Mouse (Mus musculus) ovary, postnatal 14 days (tissue): ENCODE data around the gene Slc26a3.
A peak's percentile ranks its signal among the peaks of the same experiment; 100 is the strongest.

Experiments used
- DNase-seq: peaks from one replicate; pipeline ENCODE4 v3.0.0; 2022; ENCODE audit warnings: low spot score

Gene Slc26a3

DNA sequence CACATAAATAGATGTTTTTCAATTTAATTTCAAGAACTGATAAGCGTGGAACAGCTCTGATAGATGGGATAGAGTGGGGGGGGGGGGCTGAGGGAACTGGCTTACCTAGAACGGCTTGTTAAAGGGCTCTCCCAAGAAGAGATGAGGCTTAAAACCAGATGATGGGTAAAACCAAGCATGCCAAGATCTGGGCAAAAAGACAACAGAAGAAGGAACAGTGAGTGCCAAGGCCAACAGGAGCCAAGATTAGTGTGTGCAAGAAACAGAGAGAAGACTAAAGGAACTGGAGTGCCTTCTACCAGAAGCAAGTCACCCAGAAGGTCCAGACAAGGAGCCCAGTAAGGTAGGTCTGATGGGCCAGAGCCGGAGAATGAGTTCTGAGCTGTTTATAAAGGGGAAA is at the start of gene Slc26a3:
TSS of gene Slc26a3 (plus strand) at position 301 of the 400 bp plus-strand sequence.
- DNase-seq: no peak

DNA sequence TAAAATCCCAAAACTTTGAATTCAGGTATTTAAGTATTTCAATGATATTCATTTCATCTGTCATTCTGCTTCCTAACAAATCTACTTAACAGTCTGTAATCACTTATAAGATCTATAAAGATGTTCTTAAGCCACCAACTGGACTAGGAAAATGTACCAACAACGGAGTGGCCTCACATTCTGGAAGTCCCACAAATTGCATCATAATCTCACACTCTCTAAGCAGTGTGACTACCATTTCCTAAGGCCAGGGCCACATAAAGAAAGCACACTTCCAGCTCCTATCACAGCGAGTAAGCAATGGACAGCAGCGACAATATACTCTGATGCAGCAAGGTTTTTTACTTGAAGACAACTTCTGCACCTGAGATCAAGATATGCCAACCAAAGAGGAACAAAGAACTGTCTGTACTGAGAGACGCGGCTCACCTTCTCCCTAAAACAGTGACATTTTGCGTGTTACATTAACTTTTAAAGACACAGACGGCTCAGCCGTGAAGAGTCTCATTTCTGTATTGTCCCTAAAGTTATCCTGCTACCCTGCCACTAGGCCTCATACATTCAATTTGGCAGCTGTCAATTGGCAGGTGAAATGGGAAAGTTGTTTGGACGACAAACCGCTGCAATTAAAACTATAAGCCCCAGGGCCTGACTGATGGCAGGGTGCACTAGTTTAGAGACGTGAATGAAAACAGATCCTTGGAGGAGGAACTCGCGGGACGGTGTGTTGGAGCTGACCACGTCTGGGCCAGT is 40.3 kb upstream of the Slc26a3 start:
- no peak for DNase-seq

DNA sequence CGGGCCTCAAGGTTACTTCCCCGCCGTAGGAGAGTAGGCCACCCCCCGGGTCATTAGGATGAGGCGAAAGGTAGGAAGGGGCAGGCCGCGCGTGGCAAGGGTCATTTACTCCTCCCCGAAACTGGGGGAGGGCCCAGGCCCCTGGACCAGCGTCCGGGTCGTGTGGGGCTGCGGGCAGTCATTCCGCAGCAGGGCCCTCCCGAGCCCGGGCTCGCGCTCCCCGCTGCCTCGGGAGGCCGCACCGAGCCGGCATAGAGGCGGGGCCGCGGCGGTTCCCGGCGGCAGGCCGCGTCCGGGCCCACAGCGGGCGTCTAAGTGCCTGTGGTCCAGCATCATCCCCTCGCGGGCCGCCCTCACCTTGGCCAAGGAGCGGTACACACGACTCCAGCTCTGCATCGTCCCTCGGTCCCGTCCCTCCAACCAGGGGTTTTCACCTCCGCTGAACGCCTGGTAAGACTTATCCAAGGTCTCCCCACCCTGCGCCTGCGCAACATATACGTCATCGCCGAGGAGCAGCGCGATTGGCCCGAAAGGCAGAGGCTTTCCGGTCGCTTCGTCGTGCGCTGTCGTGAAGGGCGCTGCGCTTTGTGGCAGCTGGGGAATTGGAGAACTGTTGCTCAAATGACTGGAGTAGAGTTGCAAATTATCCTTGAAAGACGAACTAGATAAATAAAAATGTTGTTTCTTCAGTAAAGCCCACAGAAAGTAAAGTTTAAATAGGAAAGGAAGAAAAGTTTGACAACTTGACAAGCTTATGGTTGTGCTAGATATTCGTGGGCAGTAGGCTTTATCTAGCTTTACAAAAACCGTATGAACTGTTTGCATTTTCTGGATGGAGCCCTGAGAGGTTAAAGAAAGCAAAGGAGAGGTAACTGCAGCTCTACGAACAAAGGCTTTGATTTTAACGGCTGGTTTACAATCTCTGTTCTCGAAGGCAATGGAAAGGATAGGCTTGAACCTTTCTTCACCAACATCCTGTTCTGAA is 39.4 kb upstream of the Slc26a3 start, which contains the start of gene Dld:
TSS of gene Dld (minus strand) at position 510 of the 985 bp plus-strand sequence.
- peak; percentile 91 for DNase-seq

DNA sequence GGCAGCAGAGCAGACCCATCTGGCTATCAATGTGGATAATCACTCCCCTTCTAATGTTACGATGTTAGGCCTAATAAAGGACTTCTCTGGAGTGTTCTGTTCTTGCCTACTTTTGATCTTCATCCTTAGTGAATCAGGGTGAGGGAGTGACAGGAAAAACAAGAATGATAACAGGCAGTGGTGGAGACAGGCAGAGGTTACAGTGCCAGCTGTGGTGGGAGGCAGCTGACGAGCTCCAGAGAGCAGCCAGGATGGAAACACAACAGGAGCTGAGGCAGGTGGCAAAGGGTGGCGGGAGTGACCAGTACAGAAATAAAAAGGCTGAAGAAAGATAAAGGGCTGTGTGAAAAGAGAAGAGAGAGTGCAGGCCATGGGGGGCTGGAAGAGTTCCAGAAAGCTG is 24.2 kb upstream of the Slc26a3 start:
- no peak for DNase-seq

DNA sequence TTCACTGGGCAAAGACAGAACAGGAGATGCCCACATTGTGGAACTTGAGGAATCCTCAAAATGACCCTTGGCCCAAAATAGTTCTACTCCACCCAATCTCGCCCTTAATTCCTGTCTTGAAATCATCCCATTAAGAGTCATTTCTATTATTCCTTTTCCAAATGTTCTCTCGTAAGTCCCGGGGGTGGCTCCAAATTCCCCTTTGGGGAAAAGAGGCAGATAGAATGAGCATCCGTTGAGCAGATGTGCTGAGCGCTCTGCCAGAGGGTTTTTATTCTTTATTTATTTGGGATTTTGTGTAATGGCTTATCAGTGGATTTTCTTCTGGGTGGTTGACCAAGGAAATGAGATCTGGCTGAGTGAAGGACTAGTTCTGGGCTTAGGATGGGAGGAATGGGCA is 22.9 kb upstream of the Slc26a3 start:
- DNase-seq: no peak

DNA sequence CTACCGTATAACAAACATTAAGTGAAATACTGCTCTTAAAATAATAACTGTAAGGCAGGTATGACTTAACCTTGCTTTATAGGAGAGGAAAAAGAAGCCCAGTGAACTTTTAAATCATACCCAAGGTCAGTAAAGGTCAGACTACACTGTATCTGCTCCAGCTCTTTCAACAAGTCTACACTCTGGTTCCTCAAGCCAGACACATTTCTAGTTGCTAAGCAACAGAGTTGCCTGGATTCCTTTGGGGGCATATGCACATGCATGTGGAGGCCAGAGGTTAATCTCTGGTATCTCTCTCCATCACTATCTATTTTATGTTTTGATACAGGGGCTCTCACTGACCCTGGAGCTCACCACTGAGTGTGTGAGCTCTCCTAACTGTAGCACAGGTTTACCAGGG is 21.6 kb upstream of the Slc26a3 start:
- DNase-seq: no peak

DNA sequence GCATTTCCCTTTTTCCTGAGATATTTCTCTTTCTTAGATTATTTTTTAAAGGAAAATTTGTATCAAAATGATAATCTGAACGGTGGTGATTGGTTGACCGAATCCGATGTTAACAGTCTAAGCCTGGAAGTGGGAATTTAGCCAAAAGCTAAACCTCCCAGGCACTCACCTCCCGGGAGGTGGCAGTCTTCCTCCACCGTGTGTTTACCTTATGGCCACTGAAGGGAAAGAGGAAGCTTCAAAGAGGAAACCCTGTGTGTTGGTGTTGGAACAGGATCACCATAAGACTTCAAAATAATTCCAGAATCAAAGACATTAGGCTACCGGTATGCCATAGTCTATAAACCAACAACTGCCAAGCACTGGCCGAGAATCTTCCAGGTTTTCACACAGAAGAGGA is 21.0 kb upstream of the Slc26a3 start:
- no peak for DNase-seq

DNA sequence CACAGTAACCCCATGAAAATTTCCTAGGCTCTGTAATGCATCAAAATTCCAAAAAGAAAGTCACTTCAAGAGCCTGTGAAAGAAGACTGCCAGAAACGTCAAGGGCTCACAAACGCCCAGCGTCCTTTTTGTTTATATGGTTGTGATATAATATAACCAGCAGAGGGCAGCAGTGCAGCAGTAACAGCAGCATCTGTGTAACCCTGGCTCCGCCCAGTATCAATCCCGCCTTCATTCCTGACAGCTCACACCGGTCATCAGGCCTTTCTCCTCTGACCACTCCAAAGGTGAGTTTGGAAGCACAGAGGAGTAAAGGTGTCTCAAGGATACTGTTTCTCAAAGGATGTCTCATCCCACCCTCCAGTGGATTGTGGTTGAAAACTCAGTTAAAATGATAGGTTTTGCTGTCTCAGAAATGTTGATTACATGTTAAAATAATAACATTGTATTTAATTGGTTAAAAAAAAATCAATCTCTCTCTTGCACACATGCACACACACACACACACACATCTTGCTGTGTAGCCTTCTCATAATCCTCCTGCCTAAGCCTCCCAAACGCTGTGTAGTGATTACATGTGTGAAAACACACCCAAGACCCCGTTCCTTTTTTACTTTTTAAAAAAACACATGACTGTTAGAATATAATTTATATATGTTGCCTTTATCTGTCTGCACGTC is 15.9 kb upstream of the Slc26a3 start:
- DNase-seq: peak; percentile 51

DNA sequence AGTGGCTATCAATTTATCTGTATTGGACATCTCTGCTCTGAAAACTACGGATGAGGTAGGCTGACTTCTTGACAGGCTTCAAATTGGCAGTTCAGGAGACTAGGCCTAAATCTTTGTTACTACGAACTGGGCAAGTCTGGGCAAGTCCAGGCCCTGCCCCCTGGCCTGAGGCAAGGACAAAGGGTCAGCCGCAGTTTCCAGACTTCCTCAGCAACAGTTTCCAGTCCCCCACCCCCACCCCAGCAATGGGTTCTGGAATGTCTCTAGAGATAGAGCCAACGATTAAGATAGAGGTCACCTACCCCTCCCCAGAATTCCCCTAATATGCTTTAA is 15.4 kb upstream of the Slc26a3 start:
- DNase-seq: no peak

DNA sequence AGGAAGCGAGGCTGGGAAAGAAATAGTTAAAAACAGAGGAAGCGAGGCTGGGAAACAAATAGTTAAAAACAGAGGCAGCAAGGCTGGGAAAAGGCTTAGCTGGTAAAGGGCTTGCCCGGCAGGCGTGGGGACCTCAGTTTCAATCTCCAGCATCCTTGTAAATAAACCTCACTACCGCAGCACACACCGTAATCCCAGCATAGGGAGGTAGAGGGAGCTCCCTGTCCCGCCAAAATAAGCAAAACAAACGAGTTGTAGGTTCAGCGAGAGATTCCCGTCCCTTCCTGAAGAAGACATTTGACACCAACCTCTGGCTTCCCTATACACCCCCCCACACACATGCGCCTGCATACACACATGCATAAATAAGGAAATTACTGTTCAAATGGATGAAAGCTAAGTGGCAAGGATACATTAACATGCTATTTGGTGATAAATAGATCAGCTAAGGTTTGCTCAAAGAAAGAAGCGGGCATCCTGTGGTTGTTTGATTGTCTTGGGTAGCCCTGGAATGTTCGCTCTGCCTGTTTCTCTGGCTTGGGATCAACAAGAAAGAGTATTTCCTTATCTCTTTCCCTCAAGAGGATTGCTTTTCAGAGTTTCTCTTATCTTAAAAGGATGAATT is 14.2 kb upstream of the Slc26a3 start:
- DNase-seq: no peak

DNA sequence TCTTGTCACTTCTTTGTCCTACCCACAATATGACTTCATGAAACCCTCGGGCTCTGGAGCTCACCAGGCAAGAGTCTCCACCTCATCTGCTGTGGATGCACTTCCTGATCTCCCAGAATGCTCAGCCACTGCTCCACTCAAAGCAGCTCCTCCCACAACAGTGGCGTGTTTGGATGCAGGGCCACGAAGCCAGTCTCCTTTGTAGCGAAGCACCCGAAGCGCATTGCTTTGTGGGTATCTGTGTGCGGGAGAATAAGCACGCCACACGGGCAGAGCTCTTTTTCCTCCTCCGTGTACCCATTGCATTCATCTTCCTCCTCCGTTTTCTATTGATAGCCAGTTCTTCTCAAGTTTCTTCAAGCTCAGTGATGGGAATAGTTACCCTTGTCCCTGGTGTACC is 13.4 kb upstream of the Slc26a3 start:
- no peak for DNase-seq

DNA sequence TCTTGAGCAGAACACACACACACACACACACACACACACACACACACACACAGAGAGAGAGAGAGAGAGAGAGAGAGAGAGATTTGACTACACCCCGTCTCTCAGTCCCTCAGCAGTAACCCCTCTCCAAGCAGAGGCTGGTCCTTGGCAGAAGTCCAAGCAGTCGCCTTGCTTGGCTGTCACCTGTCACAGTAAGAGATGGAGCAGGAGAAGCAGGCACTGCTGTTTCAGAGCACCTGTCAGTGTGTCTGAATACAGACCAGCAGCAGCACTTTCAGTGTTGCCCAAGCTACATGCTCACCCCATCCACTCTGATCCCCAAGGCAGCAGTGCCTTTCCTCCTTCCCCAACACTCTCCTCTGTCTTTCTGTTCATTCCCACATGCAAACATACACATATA is 9.8 kb upstream of the Slc26a3 start:
- DNase-seq: no peak

DNA sequence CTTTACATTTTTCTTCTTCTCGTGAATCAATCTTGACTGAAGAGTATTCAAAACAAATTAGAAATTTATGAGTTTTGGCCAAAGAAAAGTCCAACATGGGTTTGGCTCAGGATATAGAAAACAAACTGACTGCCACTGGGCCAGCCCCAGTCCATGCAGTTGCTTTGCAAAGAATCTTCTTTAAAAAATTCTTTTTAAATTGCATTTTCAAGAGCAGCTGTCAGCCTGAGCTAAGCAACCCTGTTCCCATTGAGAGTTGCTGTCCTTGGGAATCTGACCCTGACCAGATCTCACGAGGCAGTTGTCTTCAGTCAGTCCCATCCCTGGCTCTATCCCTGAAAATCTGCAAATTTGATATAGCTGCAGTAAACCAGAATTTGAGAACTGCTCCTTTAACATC is 8.2 kb upstream of the Slc26a3 start:
- no peak for DNase-seq

DNA sequence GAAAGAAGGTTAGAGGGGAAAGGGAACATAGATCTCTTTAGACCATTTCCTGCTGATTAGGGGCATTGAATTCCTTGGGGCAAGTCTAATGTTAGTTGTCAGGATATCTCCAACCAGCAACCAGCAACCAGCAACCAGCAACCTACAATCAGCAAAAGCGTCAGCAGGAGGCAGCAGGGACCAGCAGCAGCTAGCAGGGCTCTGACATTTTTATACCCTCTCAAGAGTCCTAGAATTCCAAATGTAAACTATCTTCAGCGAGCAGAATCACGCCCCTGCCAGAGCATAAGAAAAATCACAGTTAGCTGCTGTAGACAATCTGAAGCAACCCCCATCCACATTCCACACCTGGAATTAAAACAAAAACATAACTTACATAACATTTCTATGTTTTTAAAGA is 3.4 kb upstream of the Slc26a3 start:
- no peak for DNase-seq

DNA sequence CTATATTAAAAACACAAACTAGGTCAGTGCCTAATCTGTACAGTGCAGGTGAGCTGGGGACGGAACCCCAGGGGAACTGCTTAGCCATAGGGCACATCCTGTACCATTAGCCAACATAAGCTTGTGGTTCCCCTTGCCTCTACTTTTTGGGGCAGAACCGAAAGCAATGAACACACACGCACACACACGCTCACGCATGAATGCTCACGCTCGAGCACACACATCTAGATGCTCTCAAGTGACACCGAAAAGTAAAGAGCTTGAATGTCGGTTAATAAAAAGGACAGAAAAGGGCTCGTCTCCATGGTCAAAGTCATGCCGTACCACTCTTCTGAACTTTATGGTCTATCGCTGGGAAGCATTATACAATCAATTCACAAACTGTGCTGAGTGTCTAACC is 1.0 kb downstream of the Slc26a3 start:
- no peak for DNase-seq

DNA sequence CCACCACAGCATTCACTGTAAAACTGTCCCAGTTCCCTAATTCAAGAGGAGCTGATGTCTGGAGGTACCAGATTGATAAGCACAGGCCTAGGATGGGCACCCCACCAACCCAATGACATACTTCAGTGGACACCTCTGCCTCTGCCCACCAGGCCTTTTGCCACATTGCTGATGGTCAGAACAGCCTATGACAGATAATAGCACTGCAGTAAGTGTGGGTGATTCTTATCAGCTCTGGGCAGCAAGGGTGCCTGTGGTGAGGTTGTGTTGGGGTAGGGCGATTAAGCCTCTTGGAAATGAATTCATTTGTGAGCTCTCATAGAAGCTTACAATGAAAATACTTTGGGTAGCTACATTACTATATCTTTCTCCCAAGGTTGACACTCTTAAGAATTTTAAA is 5.2 kb downstream of the Slc26a3 start:
- DNase-seq: no peak

DNA sequence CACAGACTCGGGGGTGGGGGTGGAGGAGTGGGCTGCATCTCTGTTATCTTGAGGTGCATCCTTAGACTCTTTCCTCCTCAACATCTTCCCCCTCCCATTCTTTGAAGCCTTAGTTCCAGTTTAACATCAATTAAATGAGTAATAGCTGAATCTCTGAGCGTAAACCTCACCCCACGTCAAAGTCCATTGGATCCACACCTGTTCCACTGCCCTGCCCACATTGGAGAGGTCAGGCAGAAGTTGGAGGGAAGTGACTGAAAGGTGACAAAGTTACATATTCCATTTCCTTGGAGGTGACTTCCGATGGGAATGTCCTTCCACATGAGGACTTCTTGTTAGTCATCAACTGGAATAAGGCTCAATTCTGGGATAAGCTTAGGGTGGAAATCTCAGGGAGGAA is 7.0 kb downstream of the Slc26a3 start:
- DNase-seq: no peak

DNA sequence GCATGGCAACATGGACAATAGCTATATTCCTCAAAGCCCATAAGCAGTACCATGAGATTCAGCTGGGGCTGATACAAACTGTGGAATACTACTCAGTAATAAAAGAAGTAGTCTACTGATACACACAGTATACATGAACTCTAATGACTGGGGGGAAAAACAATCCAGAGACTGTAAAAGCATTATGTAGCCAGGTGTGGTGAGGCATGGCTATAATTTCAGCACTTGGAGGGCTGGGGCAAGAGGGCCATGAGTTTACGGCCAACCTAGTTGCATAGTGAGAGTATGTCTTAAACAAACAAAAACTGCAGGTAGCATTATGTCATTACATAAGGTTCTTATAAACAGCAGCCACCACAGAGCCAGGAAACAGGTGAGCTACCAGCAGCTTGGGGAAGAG is 10.2 kb downstream of the Slc26a3 start:
- DNase-seq: no peak

DNA sequence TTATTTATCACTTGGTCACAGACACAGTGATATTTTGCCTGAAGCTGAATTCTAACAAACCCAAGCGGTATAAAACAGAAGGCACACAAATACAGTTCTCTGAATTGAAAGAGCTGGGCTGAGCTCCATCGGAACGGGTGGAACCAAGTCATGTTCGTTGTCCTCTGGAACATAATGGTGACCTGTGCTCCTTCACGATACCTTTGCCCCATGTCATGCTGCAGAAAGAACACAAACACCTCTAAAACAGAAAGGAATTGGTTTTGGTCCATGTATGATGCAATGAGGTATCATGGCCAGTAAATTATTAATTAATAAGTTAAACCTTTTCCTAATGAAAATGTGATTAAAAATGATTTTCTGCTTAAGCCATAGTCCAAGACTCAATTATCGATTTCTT is 11.3 kb downstream of the Slc26a3 start:
- DNase-seq: no peak

DNA sequence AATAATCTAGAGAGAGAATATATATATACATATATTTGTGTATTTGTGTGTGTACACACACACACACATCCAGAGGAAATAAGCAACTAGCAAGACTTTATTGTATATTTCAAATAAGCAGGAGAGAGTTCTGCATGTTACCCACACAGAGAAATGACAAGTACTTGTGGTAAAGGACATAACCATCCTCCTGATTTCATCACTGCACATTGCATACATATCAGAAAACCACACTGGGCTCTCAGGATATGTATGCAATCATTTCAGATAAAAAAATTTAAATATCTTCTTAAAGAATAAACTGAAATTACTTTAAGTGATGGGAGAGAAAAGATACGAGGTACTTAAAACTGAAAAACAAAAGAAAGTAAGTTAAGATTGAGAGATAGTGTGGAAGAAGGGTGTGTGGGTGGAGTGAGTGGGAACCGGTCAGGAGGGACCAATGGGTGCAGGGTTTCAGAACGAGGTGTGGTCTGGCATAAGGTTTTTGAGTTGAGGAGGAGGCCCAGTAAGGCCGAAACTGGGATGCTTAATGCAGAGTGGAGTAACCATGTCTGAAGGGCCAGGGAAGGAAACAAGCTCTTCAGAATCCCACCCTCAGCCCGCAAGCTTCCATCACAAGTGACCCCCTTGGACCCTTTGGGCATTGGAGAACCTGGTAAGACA is 14.0 kb downstream of the Slc26a3 start:
- DNase-seq: no peak

DNA sequence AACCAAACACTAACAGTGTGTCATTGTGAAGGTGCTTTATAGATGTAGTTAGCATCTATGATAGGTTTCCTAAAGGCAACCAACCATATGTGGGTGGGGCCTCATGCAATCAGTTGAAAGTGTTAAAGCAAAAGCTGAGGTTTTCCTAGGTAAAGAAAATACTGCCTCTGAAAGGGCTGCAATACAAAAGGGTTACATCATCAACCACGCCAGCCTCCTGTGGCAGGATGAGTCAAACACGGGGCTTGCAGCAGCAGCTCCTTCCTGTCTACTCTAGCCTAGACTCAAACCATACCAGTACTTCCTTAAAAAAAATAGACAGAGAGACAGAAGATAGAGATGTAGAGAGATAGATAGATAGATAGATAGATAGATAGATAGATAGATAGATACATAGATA is 25.3 kb downstream of the Slc26a3 start:
- no peak for DNase-seq
